Mouse (Mus musculus) erythroblast, adult 5-6 weeks (primary cell): ENCODE measurements around the gene Cd302. TPM values are rescaled to one million over a fixed set of nuclear protein-coding genes. Genes with fewer than 3 reads are reported as not detected.

ENCODE experiments used
- ATAC-seq: replicated peaks from 2 replicates; pipeline ENCODE4 v1.8.0; 2016; ENCODE audit warnings: moderate number of reproducible peaks, mild to moderate bottlenecking, moderate TSS enrichment, inconsistent platforms; ENCODE audit not compliant: poor library complexity, low FRiP score, severe bottlenecking
- total RNA-seq, 2 experiments: library from RNA; stranded (forward) in 1 of 2; stranded (reverse) in 1 of 2; fragments of 150-400 nt in 1 of 2; fragments of 200-764, 138-1000 nt in 1 of 2; gene quantifications; 2 replicates each; pipeline versions ENCODE4 v1.2.3 to v1.2.4; 2015 to 2017; ENCODE audit warnings: low replicate concordance in 2 of 2

Cd302 gene
- 5.4 and 14.8 TPM in 2 replicates for total RNA-seq (2015; ENCODE audit: low replicate concordance)
- 1.4 and 2.6 TPM in 2 replicates for total RNA-seq (2017; ENCODE audit: low replicate concordance)

GRCm38 (mm10) chr2:60284467-60284821, at the start of gene Cd302:
Gene Cd302, minus strand, starts transcription at chr2:60284488.
- no peak for ATAC-seq

DNA sequence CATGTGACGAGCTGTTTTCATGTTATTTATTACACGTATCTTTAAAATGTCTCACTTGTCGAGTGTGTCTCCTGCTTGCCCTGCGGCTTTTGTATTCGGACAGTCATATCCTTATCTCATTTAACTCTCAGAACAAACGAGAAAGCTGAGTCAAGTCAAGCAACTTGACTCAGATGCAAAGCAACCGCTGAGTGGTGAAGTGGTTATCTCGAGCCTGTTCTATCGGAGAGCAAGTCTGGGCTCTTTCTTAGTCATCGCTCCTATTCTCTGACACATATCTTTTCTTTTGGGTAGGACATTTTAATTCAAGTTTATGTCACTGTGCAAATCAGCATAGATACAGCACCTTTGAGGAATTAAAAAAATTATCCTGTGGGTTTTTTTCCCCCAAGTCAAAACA, 44.4 kb upstream of the Cd302 start:
- no peak for ATAC-seq

- no peak for ATAC-seq
Observed at GRCm38 (mm10) chr2:60327581-60327980, 43.3 kb upstream of the Cd302 start.

DNA sequence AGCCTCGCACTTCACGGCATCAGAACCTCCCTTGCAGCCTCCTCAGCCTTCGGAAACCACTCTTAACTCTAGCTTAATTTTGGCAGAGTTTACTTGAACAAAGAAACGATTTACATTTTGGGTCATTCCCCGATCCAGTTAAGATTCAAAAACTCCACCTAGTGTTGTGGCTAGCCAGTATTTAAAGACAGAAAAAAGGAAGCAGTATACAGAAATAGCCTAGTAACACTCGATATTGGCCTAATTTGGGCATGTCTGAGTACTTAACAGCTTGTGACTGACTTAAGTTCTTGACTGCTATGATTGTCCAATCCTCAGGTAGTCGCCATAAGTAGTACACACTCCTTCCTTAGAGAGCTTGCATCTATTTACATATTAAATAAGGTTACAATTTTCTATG, 42.7 kb upstream of the Cd302 start:
- no peak for ATAC-seq

DNA sequence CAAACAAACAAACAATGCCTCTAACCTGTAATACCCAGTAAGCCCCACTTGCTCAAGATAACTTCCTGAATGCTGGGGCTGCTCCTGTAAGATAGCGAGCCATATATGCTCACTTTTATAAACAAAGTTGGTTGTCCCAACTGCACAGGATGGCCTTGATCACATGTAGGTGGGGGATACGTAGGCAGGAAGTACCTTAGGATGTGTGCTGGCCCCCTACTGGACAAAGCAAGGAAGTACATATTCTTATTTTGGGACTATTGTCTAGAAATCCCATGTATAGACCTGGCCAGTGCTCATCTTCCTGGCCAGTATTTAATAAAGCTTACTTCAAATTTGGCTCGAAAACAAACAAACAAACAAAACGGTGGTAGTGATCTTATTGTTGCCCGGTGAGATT, 39.1 kb upstream of the Cd302 start:
- ATAC-seq, result no peak

DNA sequence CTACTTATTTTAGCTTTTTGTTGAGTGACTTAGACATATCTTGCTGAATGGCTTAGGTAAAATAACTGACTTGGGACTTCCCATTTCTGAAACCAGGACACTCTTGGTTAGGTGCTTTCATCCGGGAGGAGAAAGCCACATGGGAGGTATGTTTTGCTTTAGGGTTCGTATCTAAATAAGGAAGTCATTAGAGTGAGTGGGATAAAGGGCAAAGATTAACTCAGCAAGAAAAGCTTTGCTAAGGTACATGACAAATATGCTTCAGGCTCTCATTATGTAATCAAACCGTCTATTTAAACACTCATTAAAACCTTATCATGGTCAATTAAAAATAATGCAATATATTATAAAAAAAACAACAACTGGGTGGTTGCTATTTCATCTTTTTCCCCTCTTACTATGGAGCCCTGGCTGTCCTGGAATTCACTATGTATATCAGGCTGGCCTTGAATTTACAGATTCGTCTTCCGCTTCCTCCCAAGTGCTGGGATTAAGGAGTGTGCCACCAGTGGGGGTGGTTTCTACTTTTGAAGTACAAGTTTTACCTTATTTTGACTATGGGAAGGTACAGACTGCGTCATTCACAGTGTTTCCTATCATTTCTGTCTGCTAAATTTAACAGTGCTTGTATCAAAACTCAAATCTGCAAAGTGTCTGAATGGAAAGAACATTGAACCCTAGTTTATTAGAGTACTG, 37.9 kb upstream of the Cd302 start:
- no peak for ATAC-seq

DNA sequence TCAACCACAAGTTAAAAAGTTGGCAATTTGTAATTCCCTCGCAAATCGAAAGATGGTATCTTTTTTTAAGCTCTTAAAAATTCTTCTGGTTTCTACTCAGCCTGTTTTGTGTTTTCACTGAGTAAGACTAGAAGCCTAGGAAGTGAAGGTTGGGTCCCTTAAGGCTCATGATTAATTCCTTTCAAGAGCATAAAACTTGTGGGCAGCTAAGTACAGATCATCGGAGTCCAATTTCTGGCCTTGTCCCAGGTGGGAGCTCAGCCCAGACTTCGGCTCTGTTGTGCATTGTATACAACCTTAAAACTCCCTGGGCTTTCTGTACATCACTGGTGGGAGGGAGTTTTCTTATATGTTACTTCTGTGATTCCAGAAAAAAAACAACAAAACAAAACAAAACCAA, 19.5 kb upstream of the Cd302 start:
- no peak for ATAC-seq

- ATAC-seq, result no peak
Observed at GRCm38 (mm10) chr2:60299323-60299722, 15.0 kb upstream of the Cd302 start.

DNA sequence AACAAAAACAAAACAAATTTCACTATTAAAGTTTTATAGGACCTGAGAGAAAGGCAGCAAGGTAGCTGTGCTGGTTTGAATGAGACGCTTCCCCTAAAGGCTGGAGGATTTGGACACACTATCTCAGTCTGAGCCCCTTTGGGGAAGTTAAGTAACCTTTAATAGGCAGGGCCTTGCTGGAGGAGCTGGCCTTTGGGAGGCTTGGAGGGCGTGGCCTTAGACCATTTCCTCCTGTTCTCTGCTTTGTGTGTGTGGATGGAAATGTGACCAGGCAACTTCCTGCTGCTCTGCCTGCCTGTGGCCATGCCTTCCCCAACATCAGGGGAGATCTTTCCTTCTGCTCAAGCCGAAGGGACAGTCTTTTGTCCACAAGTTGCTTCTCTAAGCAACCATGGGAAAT, 14.0 kb upstream of the Cd302 start:
- ATAC-seq, result no peak

DNA sequence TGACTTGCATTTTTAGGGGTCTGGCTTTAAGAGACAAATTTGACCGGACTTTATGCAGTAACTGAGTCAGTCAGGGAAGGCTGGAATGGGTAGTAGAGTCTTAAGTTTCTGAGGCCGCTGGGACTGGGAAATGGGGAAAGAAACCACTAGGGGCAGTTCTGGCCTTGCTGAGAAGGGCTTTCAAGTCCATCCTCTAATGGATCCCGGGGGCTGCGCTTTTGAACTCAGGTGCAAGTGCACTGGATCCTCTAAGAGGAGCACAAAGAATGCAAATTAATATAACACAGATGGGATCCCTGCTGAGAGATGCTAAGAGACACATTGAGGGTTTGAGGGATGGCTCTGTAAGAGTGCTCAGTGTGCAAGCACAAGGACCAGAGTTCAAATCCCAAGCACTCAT, 7.1 kb upstream of the Cd302 start:
- ATAC-seq, result no peak

DNA sequence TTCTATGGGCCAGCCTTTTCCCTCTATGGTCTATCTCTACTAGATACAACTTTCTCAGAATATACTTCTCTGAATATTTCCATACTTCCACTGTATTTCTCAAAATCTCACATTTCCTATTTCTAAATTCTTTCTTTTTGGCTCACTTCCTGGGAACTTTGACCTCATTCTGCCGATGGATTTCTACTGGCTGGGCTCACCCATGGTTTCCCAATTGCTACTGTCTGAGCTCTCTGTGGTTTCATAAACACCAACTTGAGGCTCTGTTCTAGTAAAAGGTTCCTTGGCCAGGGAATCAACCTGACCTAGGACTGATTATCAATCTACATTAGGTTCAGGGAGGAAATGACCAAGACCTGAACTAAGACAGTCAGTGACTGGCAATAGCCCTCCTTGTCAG, 5.2 kb upstream of the Cd302 start:
- no peak for ATAC-seq

GRCm38 (mm10) chr2:60288606-60289005, 4.3 kb upstream of the Cd302 start:
- ATAC-seq, result no peak

DNA sequence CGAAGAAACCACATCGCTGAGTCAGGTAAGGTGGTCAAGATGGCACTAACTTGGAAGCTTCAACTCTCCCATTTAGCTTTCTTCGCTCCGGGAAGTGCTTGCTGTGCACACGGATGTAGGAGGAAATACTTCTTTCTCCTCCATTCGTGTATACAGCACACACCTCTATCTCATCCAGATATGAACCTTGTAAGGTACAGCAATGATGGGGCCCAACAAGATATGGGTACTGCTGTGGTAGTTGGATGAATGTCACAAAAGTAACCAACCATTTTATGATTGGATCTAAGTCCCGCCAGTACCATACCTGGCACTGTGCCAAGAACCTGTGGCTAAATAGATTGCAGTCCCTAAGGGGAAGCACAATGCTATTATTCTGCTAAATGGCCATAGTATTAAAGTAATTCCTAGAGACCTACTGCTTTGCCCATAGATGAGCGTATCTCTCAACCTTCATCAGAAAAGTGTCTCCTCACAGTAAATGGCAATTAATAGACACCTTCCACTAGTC, 874 bp upstream of the Cd302 start:
- ATAC-seq, result no peak

DNA sequence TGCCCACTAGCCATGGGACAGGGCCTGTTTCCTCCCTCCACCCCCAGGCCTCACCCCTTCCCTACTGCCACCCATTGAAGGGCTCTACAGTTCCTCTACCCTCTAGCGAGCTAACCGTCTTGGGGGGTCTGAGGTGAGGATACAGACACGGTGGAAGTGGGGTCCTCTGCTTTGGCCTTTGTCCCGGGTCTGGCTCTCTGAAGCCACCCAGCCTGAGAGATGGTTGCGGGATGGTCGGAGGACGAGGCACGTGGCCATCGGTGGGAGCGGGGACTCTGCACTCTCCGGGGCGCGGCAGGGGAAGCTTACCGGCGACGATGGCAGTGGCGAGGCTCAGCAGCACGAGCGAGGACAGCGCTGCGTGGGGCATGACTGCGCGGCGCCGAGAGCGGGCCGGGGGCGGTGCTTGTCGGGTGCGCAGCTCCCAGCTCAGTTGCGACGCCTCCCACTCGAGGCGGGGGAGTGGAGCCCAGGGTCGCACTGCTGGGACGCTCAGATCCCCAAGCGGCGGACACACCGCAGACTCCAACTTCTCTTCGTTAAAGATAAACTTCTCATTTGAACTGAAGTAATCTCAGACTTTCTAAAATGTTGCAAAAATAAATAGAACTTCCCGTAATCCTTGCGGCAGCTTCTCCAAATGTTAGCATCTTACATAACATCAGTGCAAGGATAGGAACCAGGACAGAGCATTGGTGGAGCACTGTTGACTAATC, 379 bp downstream of the Cd302 start:
- ATAC-seq, result no peak

GRCm38 (mm10) chr2:60283208-60283750, 1.0 kb downstream of the Cd302 start:
- no peak for ATAC-seq

DNA sequence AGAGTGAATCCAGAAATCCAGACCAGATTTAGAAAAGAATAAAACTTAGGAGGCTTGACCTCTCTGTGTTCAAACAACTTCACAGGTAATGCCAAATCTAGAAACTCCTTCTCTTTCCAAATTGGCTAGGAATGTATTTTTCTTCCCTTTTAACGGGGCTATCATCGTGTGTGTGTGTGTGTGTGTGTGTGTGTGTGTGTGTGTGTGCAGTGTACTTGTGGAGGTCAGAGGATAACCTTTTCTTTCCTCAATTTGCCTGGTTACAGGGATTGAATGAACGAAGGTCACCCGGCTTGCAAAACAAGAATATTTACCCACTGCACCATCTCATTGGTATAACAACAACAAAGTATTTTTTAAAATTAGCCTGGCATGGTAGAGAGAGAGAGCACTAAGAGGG, 1.7 kb downstream of the Cd302 start:
- no peak for ATAC-seq

DNA sequence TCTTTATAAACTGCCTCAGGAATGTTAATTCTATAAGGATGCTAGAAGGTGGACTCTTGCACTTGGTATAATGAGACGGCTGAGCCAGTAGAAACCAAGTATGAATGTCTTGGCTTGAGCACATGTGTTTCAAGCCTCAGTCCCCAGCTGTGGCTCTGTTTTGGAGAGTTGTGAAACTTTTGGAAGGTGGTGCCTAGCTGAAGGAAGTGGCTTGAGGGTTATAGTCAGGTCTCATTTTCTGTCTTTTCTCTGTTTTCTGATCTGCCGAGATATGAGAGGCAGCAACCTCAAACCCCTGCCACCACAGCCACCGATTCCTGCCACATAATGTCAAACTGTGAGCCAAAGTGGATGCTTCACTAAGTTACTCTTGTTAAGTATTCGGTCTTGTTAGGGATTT, 5.7 kb downstream of the Cd302 start:
- no peak for ATAC-seq

DNA sequence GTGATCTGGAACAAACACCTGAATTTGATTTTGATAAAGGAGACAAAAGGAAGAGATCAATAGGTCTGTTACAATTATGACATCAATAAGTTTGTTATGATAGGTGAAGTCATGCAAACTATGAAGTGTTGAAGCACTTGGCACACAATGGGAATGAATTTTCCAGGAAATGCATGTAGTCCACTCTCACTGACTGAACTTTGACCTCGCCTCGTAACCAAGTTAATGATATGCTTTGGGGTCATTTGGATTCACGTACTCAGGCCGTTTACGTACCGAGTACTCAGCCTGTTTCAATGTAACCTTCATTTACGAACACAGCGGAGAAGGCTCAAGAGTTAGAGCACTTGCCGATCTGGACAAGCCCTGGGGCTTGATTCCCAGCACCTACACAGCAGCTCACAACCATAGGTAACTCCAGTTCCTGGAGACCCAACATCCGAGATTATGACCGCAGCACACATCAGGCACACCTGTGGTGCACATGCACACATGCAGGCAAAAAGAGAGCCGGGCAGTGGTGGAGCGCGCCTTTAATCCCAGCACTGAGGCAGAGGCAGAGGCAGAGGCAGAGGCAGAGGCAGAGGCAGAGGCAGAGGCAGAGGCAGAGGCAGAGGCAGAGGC, 14.3 kb downstream of the Cd302 start:
- no peak for ATAC-seq

DNA sequence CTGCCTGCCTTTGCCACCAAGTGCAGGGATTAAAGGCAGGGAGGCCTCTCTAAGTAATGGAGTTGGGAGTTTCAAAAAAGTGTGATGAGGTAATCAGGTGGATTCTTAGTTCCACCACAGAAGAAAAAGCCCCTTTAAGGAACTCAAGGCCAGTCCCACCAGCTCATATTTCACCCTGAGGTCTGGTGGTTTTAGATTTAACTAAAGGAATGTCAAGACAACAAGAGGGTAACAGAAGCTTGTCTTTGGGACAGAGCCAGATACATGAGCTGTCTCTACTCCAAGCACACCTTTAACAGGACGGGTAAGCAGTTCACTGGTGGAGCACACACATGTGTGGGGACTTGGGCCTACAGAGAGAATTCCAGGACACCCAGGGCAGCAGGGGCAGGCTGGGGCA, 16.7 kb downstream of the Cd302 start:
- ATAC-seq, result no peak

- no peak for ATAC-seq
Observed at GRCm38 (mm10) chr2:60260621-60261350, 23.5 kb downstream of the Cd302 start.
